ENCODE assay signal across 30 mouse cellular contexts in the genomic region with DNA sequence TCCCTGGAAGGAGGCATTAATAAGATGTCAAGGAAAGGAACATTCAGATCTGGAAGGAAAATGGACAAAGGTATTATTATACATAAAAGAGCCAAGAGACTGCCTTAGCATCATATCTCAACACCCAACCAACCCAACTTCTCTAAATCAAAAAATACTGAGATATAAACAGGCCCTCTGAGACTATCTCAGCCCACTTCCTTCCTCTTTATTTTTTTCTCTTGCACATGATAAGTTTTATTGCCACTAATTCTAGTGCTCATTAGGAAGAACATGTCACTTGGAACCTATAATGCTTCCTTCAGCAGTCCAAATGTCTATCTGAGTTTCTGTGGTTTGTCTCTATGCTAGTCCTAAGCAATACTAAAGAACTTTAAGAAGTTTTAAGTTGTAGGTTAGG.
"Had no signal": no experiment of that assay in that cellular context is flagged by ENCODE, and none has a peak within 500 bp of the region (broad histone marks: within the 10 kb centered on the region; RNA-seq: fewer than 3 reads in every experiment).

No protein-coding gene starts in this region.

- H3K27me3 ChIP-seq: limb, embryonic 12.5 days; limb, embryonic 13.5 days; limb, embryonic 15.5 days; liver, embryonic 12.5 days; liver, embryonic 13.5 days; liver, embryonic 15.5 days; lung, embryonic 15.5 days; megakaryocyte, embryonic 14.5 days; midbrain, embryonic 12.5 days; midbrain, embryonic 13.5 days; midbrain, embryonic 15.5 days; neural tube, embryonic 12.5 days had no signal

- H3K27ac ChIP-seq: limb, embryonic 10.5 days; limb, embryonic 12.5 days; limb, embryonic 13.5 days; limb, embryonic 15.5 days; liver, embryonic 12.5 days; liver, embryonic 13.5 days; liver, embryonic 14.5 days; liver, embryonic 15.5 days; lung, embryonic 15.5 days; macrophage; midbrain, embryonic 10.5 days; midbrain, embryonic 12.5 days; midbrain, embryonic 13.5 days; midbrain, embryonic 15.5 days; neural tube, embryonic 12.5 days had no signal

- H3K4me2 ChIP-seq: limb, embryonic 12.5 days; limb, embryonic 13.5 days; limb, embryonic 15.5 days; liver, embryonic 11.5 days; liver, embryonic 12.5 days; liver, embryonic 13.5 days; liver, embryonic 15.5 days; lung, embryonic 14.5 days; lung, embryonic 15.5 days; midbrain, embryonic 11.5 days; midbrain, embryonic 12.5 days; midbrain, embryonic 13.5 days; midbrain, embryonic 15.5 days; neural tube, embryonic 12.5 days had no signal

- ATAC-seq: liver, embryonic 12.5 days; liver, postnatal 0 days; lung, postnatal 0 days; midbrain, embryonic 13.5 days; midbrain, embryonic 15.5 days; midbrain, embryonic 16.5 days had no signal

- H3K4me1 ChIP-seq: limb, embryonic 10.5 days; limb, embryonic 12.5 days; limb, embryonic 13.5 days; limb, embryonic 15.5 days; liver, embryonic 12.5 days; liver, embryonic 13.5 days; liver, embryonic 15.5 days; lung, embryonic 15.5 days; megakaryocyte, embryonic 14.5 days; midbrain, embryonic 10.5 days; midbrain, embryonic 12.5 days; midbrain, embryonic 13.5 days; midbrain, embryonic 15.5 days; neural tube, embryonic 12.5 days had no signal

- H3K4me3 ChIP-seq: limb, embryonic 10.5 days; limb, embryonic 12.5 days; limb, embryonic 13.5 days; limb, embryonic 15.5 days; liver, embryonic 12.5 days; liver, embryonic 13.5 days; liver, embryonic 15.5 days; lung, embryonic 15.5 days; megakaryocyte, embryonic 14.5 days; midbrain, embryonic 10.5 days; midbrain, embryonic 12.5 days; midbrain, embryonic 13.5 days; midbrain, embryonic 15.5 days; myocyte; neural tube, embryonic 12.5 days had no signal

- H3K36me3 ChIP-seq: limb, embryonic 10.5 days; limb, embryonic 12.5 days; limb, embryonic 13.5 days; limb, embryonic 15.5 days; liver, embryonic 12.5 days; liver, embryonic 13.5 days; liver, embryonic 15.5 days; lung, embryonic 15.5 days; midbrain, embryonic 10.5 days; midbrain, embryonic 12.5 days; midbrain, embryonic 13.5 days; midbrain, embryonic 15.5 days; neural tube, embryonic 12.5 days had no signal

- H3K9me3 ChIP-seq: limb, embryonic 10.5 days; limb, embryonic 12.5 days; limb, embryonic 13.5 days; limb, embryonic 15.5 days; liver, embryonic 12.5 days; liver, embryonic 13.5 days; liver, embryonic 15.5 days; lung, embryonic 15.5 days; midbrain, embryonic 10.5 days; midbrain, embryonic 12.5 days; midbrain, embryonic 13.5 days; midbrain, embryonic 15.5 days; neural tube, embryonic 12.5 days had no signal

- DNase-seq: left cerebral cortex, postnatal 4 days; liver; liver, embryonic 13.5 days; liver, postnatal 0 days; lung, adult 18-20 months; lung, adult 2 months; lung, embryonic 14.5 days; lung, postnatal 14 days; lung, postnatal 4 days; midbrain, embryonic 14.5 days had no signal

- H3K9ac ChIP-seq: limb, embryonic 12.5 days; limb, embryonic 13.5 days; limb, embryonic 15.5 days; liver, embryonic 12.5 days; liver, embryonic 13.5 days; liver, embryonic 14.5 days; liver, embryonic 15.5 days; liver, postnatal 0 days; lung, embryonic 14.5 days; lung, embryonic 15.5 days; midbrain, embryonic 12.5 days; midbrain, embryonic 13.5 days; midbrain, embryonic 15.5 days; neural tube, embryonic 12.5 days had no signal
